Mouse (Mus musculus) spleen, adult 2 months (tissue): Measurements from ENCODE around the gene Gm17268.

Source experiments
- CTCF ChIP-seq: fragments of 200-500 bp; IDR thresholded peaks from 2 replicates; pipeline ENCODE4 v1.5.1; 2011; ENCODE audit warnings: mild to moderate bottlenecking, inconsistent platforms; ENCODE audit not compliant: insufficient read depth, insufficient read length, insufficient replicate concordance; ENCODE audit errors: extremely low read depth
- POLR2A ChIP-seq: fragments of 200-500 bp; IDR thresholded peaks from 2 replicates; pipeline ENCODE4 v1.6.1; 2011; ENCODE audit warnings: low read depth, low read length, inconsistent platforms

DNA sequence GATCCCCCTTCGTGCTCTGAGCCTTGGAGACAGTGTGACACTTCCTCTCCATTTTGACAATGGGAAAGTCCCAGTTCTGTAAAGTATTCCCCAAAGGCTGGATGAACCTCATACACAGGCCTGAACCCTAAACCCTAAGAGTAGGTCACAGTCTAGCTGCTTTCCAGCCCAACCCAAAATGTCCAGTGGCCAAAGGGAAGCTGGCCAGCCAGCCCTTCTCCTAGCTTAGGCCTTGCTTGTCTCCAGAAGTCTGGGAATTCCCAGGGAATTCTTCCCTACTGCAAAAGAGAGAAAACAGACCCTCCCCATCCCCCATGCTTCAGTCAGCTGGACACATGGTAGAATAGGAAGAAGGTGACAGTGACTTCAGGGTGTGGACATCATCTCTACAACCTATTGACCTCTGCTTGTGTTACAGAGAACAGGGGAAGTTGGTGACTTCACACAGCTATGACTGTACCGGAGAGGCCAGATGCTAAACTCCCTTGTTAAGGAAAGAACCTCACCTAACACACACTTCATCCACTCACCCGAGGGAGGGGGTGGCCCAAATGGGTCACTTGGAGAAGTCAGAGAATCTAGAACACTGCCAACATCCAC is 22.1 kb downstream of the Gm17268 start:
- TF ChIP-seq POLR2A (no peak), CTCF (no peak)
